Mouse (Mus musculus) embryonic fibroblast, embryonic 13.5 days (primary cell): ENCODE results near the gene Pde5a.

Experiments
- CTCF ChIP-seq: IDR thresholded peaks from 2 replicates; pipeline ENCODE4 v1.5.1; 2011; ENCODE audit warnings: mild to moderate bottlenecking, control low read depth, low read length, moderate library complexity, borderline replicate concordance; ENCODE audit not compliant: insufficient read depth
- POLR2A ChIP-seq: IDR thresholded peaks from 2 replicates; pipeline ENCODE4 v1.6.1; 2011; ENCODE audit warnings: low read depth, mild to moderate bottlenecking, control low read depth, low read length, moderate library complexity

DNA sequence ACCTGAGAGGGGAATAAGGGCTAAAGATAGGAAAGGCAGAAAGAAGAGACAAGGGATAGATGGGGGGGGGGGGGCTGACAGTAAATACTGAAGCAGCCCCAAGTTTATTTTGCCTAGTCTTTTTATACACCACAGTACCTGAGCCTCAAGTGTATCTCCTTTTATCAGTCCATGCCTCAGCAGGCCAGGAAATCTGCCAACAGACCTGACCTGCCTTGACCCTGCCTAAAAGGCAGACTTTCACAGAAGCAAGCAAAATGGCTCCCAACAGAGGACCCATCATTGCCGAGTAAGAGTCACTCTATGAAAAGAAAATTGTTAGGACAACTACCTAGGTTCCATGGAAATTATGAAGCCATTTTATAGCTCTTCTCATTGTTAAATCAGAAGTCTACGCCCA lies 179.1 kb downstream of the Pde5a start:
- no peak for TF ChIP-seq CTCF
- no peak for TF ChIP-seq POLR2A
